Mouse (Mus musculus) adipocyte (in vitro differentiated cells): ENCODE results near the gene Narfl.
A peak's percentile ranks its signal among the peaks of the same experiment; 100 is the strongest.

Source experiments
- DNase-seq: peaks from one replicate; pipeline ENCODE4 v3.0.0-alpha.2; 2016; ENCODE audit warnings: low spot score

Narfl gene

DNA sequence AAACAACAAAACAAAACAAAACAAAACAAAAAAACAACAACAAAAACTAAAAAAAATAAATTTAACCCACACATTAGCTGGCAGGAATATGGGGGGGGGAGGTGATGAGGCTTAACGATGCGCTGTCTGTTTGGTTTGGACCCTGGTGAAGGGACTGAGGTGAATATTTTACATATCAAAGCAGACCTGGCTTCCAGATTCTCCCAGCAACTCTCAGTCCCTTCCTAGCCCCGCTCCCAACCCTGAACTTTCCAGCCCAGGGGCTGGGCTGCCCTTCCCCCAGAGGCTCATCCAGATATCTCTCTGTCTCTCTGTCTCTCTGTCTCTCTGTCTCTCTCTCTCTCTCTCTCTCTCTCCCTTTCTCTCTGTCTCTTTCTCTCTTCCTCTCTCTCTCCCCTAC is 11.0 kb upstream of the Narfl start:
- no peak for DNase-seq

- no peak for DNase-seq
Measured at GRCm38 (mm10) chr17:25765886-25766285, 7.7 kb upstream of the Narfl start.

GRCm38 (mm10) chr17:25769331-25769730 is 4.2 kb upstream of the Narfl start:
- DNase-seq = no peak

GRCm38 (mm10) chr17:25775318-25776062 is 1.9 kb downstream of the Narfl start:
- DNase-seq = no peak

GRCm38 (mm10) chr17:25777948-25778347 is 4.4 kb downstream of the Narfl start:
- no peak for DNase-seq

DNA sequence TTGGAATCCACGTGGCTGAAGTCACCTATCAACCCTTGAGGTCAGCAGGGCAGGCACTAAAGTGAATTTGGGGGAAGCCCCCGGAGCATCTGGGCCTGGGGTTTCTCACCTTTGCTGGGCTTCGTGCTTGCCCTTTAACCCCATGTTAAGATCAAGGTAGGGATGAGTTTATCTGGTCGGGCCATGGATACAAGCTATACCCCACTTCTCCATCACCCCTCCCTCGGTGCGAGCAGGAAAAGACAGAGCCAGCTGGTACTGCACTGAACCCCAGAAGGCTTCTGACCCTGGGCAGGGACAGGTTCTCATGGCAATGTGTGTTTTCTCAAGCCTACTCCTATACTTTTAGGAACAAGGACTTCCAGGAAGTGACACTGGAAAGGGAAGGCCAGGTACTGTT is 7.8 kb downstream of the Narfl start:
- no peak for DNase-seq

GRCm38 (mm10) chr17:25783086-25783485 is 9.5 kb downstream of the Narfl start:
- no peak for DNase-seq

DNA sequence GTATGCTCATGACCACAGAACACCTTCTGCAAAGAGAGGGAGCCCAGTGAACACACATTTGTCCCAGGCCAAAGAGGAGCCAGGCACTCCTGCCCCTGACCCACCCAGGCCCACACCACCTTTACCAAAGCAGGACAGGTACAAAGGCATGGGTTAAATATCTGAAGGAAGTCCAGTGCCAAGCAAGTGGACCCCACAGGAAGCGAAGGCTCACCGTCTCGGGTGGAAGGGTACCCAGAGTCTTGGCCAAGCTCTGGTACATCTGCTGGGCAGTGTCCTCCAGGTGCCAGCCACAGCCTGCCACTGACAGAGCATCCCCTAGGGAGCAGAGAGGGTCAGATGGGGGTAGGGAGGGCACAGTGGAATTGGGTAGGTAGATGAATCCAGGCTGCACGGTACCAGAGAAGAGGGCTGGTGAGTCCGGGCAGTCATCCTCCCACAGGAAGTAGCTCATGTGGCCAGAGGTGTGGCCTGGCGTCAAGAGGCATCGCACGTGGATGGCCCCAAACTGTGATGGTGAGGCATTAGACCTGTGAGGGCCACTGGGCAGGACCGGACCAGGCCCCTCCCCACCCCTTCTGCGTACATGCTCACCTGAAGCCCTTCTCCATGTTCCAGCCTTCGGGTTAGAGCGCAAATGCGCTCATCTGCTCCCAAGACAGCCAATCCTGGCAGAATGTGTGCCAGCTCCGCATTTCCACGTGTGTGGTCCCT is 10.4 kb downstream of the Narfl start:
- no peak for DNase-seq

- peak; percentile 98 for DNase-seq
Measured at GRCm38 (mm10) chr17:25785281-25785745, 11.7 kb downstream of the Narfl start, which contains the start of gene Haghl. Gene Haghl, minus strand, starts transcription at chr17:25785673.

DNA sequence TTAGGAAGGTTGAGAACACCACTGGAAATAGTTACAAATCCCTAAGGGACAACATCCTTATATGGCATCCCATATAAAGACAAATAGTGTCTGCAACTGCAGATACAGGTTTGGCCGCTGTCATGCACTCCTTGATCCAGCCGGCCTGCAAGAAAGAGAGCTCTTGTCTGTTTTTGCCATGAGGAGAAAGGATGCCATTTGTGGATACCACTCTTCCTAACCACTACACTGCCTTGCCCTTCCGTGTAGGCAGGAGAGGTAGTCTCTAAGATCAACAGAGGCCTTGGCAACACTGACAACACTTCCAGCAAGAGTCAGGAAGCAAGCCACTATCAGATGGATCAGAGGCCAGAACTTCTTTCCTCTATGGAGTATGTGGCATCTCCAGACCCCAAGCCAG is 12.7 kb downstream of the Narfl start, which contains the start of gene Ccdc78:
Ccdc78 (plus strand) TSS at position 301 of the 400 bp plus-strand sequence.
- no peak for DNase-seq

- no peak for DNase-seq
Measured at GRCm38 (mm10) chr17:25786781-25787504, 13.4 kb downstream of the Narfl start.

DNA sequence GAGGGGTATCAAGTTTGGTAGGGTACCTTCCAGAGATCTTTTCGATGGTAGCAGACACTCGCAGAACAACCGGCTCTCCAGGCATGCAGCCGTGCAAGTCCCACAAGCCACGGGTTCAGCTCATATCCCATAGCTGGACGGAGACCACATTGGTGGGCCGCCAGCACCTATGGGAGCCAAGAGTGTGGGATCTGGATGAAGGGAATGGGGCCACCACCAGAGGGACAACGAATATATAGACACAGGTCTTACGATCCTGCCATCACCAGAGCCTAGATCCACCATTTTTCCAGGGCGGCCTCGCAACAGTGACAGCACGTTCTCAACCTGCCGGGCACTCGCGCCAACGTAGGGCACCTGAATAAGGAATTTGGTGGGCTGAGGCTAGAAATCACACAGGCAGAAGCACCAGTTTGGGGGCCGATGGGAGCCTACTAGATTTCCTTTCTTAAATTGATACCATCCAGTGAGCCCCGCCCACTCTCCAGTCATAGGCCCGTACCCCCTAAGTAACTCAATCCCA is 17.8 kb downstream of the Narfl start:
- DNase-seq = no peak

DNA sequence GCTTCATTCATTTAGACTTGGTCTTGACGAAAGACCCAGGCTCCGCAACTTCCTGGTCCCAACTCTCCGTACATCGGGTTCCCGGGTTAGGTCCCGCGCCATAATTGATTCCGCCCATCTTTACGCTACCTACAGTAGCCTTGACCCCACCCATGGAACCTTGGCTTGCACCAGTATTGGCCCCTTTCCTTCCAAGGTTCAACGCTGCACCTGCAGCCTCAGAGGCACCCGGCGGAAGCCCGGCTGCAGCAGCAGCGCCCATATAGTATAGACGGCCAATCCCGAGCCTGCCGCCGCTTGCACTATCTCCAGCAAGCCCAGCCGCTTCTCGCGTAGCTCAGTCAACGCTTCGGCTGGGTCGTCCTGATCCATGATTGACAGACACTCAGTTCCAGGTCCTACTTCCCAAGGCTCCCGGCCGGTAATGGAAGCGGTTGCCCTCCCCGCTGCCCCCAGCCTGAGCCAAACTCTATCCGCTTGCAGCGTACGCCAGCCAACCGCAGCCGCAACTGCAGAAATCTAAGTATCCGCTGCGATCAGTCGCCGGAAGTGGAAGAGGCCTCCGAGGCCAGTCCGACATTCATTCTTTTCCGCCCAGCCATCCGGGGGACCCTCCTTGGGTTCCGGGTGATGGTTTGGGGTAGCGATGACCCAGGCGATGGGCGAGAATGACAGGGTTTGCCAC is 18.4 kb downstream of the Narfl start:
- peak; percentile 89 for DNase-seq

DNA sequence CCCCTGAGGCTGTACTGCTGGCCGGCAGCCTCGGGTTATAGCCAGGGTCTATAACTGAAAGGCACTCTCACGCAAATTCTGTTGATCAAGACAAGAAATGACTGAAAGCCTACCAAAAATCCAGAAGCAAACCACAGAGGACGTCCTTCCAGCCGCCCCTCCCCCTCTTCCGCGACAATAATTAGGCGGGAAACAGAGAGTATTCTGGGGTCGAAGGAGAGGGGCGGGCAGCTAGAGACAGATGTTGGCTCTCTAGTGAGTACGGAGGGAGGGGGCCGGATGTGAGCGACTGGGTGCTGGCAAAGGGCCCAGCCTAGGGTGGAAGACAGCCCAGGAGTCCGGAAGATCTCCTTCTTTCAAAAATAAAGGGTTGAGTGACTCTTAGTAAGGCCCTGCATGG is 19.0 kb downstream of the Narfl start, which contains the start of gene Fam173a:
Fam173a (minus strand) TSS at position 287 of the 400 bp plus-strand sequence.
- DNase-seq = peak; percentile 80

- DNase-seq = no peak
Measured at GRCm38 (mm10) chr17:25794197-25794596, 20.6 kb downstream of the Narfl start.

- no peak for DNase-seq
Measured at GRCm38 (mm10) chr17:25794998-25795397, 21.4 kb downstream of the Narfl start.

DNA sequence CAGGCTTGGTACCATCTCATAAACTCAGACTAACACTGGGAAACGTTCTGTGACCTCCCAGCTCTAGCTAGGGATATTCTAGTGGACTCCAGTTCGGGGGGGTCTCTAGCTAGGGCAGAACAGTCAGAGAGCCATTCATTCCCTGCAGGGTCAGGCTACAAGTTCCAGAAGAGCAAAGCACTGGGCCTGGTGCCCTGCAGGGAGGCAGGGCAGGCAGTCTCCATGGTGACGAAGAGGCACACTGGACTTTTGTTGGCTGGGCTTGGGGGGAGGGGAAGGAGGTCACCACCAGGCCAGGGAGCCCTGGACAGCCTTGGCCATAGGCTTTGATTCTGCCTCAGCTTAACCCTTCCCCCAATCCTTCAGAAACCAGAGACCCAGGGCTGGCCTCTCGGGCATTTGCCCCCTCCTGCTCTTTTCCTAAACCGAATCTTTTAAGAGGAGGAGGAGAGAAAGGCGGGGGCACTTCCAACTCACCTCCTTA is 22.1 kb downstream of the Narfl start, which contains the start of gene AC134908.4:
AC134908.4 (minus strand) TSS at position 51 of the 484 bp plus-strand sequence.
- peak; percentile 92 for DNase-seq

GRCm38 (mm10) chr17:25796211-25796771 is 22.7 kb downstream of the Narfl start:
- DNase-seq = peak; percentile 32

- DNase-seq = peak; percentile 78
Measured at GRCm38 (mm10) chr17:25796951-25797369, 23.4 kb downstream of the Narfl start, which contains the start of gene Metrn. Gene Metrn, minus strand, starts transcription at chr17:25797136.

- DNase-seq = peak; percentile 88
Measured at GRCm38 (mm10) chr17:25801029-25801428, 27.5 kb downstream of the Narfl start.
